Mouse (Mus musculus): ENCODE measurements at regions not wholly inside any gene's neighbourhood (a gene's known extent, or its start where the extent isn't known, plus 50 kb on each side); places are given as distances from the start of the nearest gene placed in this dataset.

DNA sequence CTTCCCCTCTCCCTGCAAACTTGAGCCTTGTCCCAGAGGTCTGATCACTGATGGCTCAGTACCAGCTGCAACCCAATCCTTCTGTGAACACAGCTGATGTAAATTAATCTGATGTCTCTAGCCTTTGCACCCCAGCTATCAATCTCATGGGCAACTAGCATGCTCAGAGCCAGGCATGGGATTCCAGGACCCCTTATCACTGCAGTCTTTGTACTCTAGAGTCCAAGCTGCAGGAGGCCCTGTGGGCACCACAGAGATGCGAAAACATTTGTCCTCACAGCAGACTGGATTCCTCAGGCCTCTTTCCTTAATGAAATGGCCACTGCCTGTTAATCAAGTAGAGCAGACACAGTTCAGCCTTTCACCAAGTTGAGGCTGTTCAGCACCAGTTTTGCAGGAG lies 272.0 kb upstream of the Rasgrp1 start:
- no peaks in the 10 kb centered on the region for H3K9me3 ChIP-seq (ENCODE audit: control insufficient read depth, insufficient read depth, low read depth, low read length)
- H3K27ac ChIP-seq (ENCODE audit: insufficient read depth, low read depth, low read length, poor library complexity, severe bottlenecking) = no peak overlapping the region
- H3K9ac ChIP-seq (ENCODE audit: insufficient read depth, low read depth, low read length, poor library complexity, severe bottlenecking) = no peak overlapping the region
- H3K4me3 ChIP-seq (ENCODE audit: insufficient read depth in 1 of 2, low read depth in 1 of 2, low read length in 2 of 2, poor library complexity in 1 of 2, severe bottlenecking in 1 of 2) = no peak overlapping the region
- no peaks in the 10 kb centered on the region for H3K4me1 ChIP-seq (ENCODE audit: control insufficient read depth in 2 of 2, insufficient read depth in 2 of 2, low read length in 2 of 2, poor library complexity in 1 of 2)
- H3K36me3 ChIP-seq (ENCODE audit: control insufficient read depth, insufficient read depth, low read length, poor library complexity, severe bottlenecking) = no peaks in the 10 kb centered on the region
- no peak for DNase-seq (ENCODE audit: low read depth, low spot score)
- TF ChIP-seq ZC3H11A (IDR thresholded peaks at IDR 0.05; ENCODE audit: borderline replicate concordance, low read depth, low read length) (no peak), CHD2 (IDR thresholded peaks at IDR 0.05; ENCODE audit: low read depth, low read length) (no peak), ZNF384 (IDR thresholded peaks at IDR 0.05; ENCODE audit: low read depth, low read length) (no peak), MAFK (IDR thresholded peaks at IDR 0.05; ENCODE audit: insufficient read depth, low read depth, low read length) (no peak), HCFC1 (IDR thresholded peaks at IDR 0.05; ENCODE audit: borderline replicate concordance, insufficient read depth, low read length) (no peak)
- in situ Hi-C loops (cut with MboI; ENCODE audit: low sequenced_read_pairs in 2 of 2, unreplicated experiment in 2 of 2) = no loop called here

DNA sequence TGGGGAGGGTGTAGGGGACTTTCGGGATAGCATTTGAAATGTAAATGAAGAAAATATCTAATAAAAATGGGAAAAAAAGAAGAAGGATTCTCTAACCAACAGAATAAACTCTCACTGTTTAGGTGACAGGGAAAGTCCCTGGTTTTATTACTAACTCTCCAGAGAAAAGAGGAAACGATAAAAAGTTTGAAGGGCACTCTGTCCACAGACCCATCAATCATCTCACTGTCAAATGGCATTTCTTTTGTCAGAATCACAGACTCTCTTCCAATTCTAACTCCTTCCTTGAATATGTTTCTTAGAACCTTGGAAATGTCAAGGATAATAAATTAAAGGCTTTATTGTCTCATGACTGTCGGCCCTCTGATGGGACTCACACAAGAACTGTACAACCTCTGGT lies 275.3 kb upstream of the Rasgrp1 start:
- H3K4me1 ChIP-seq (ENCODE audit: control insufficient read depth in 2 of 2, insufficient read depth in 2 of 2, low read length in 2 of 2, poor library complexity in 1 of 2) = no peaks in the 10 kb centered on the region
- no peak overlapping the region for H3K4me3 ChIP-seq (ENCODE audit: insufficient read depth in 1 of 2, low read depth in 1 of 2, low read length in 2 of 2, poor library complexity in 1 of 2, severe bottlenecking in 1 of 2)
- H3K9ac ChIP-seq (ENCODE audit: insufficient read depth, low read depth, low read length, poor library complexity, severe bottlenecking) = no peak overlapping the region
- H3K9me3 ChIP-seq (ENCODE audit: control insufficient read depth, insufficient read depth, low read depth, low read length) = no peaks in the 10 kb centered on the region
- no peaks in the 10 kb centered on the region for H3K36me3 ChIP-seq (ENCODE audit: control insufficient read depth, insufficient read depth, low read length, poor library complexity, severe bottlenecking)
- DNase-seq (ENCODE audit: low read depth, low spot score) = no peak
- H3K27ac ChIP-seq (ENCODE audit: insufficient read depth, low read depth, low read length, poor library complexity, severe bottlenecking) = no peak overlapping the region
- in situ Hi-C loops (cut with MboI; ENCODE audit: low sequenced_read_pairs in 2 of 2, unreplicated experiment in 2 of 2) = no loop called here
- TF ChIP-seq ZNF384 (IDR thresholded peaks at IDR 0.05; ENCODE audit: low read depth, low read length) = no peak
- no peak for TF ChIP-seq ZC3H11A (IDR thresholded peaks at IDR 0.05; ENCODE audit: borderline replicate concordance, low read depth, low read length)
- TF ChIP-seq MAFK (IDR thresholded peaks at IDR 0.05; ENCODE audit: insufficient read depth, low read depth, low read length) = no peak
- no peak for TF ChIP-seq CHD2 (IDR thresholded peaks at IDR 0.05; ENCODE audit: low read depth, low read length)
- TF ChIP-seq HCFC1 (IDR thresholded peaks at IDR 0.05; ENCODE audit: borderline replicate concordance, insufficient read depth, low read length) = no peak

DNA sequence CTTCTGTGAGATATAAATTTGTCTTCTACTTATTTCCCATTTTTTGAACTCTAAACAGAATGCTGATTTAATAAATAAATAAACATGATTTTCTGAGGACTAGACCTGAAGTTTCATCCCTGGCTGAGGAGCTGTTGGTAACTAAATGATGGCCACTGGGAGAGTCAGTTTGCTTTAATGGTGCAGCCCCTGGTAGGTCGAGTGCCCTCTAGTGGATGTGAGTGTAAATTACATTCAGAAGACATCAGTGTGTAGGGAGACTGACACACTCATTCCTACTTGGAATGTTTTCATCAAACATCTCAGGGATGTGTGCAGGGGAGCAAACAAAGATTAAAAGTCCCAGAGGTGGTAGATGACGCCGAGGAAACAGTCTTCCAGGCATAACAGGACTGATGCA lies 281.2 kb upstream of the Rasgrp1 start:
- no peak for TF ChIP-seq HCFC1 (IDR thresholded peaks at IDR 0.05; ENCODE audit: borderline replicate concordance, insufficient read depth, low read length)
- peak; percentile 48; the same call in 1 of the 2 replicates for TF ChIP-seq ZC3H11A (IDR thresholded peaks at IDR 0.05; ENCODE audit: borderline replicate concordance, low read depth, low read length)
- no peaks in the 10 kb centered on the region for H3K4me1 ChIP-seq (ENCODE audit: control insufficient read depth in 2 of 2, insufficient read depth in 2 of 2, low read length in 2 of 2, poor library complexity in 1 of 2)
- H3K4me3 ChIP-seq (ENCODE audit: insufficient read depth in 1 of 2, low read depth in 1 of 2, low read length in 2 of 2, poor library complexity in 1 of 2, severe bottlenecking in 1 of 2) = no peak overlapping the region
- no peak overlapping the region for H3K27ac ChIP-seq (ENCODE audit: insufficient read depth, low read depth, low read length, poor library complexity, severe bottlenecking)
- in situ Hi-C loops (cut with MboI; ENCODE audit: low sequenced_read_pairs in 2 of 2, unreplicated experiment in 2 of 2) = no loop called here
- no peak overlapping the region for H3K9ac ChIP-seq (ENCODE audit: insufficient read depth, low read depth, low read length, poor library complexity, severe bottlenecking)
- no peaks in the 10 kb centered on the region for H3K9me3 ChIP-seq (ENCODE audit: control insufficient read depth, insufficient read depth, low read depth, low read length)
- H3K36me3 ChIP-seq (ENCODE audit: control insufficient read depth, insufficient read depth, low read length, poor library complexity, severe bottlenecking) = no peaks in the 10 kb centered on the region
- DNase-seq (ENCODE audit: low read depth, low spot score) = peak; percentile 39

DNA sequence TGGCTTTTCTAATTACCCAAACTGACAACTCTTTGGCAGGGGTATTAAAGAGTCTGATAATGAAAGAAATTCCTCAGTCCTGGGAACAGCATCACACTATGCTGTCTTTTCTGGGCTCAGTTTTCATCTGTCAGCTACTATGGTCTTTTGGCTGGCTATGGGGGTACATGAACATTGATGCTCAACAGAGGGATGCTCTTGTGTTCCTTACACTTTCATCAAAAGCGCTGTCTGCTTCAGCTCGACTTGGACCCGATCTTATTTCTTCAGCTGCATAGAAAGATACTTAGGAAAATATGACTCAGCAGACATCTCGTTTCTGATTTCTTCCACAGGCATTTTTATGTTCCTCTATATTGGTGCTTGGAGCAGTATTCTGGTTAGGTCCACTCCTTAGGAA lies 292.1 kb upstream of the Rasgrp1 start:
- no peaks in the 10 kb centered on the region for H3K4me1 ChIP-seq (ENCODE audit: control insufficient read depth in 2 of 2, insufficient read depth in 2 of 2, low read length in 2 of 2, poor library complexity in 1 of 2)

DNA sequence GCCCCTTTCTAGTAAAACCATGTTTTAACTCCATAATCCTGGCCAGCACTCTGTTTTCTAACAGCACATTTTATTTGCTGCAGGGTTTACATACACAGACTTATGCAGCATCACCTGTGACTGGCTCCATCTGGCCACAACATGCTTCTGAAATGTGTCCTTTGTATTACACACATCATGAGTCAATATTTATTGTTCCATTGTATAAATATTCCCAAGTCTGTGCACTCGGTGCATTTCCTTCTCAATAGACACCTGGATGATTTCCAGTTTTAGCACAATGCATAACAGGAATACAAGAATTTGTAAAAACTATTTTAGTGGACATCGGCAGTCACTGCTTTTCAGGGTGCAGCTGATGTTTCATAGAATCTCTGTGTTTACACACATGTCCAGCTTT lies 294.6 kb upstream of the Rasgrp1 start:
- TF ChIP-seq ZC3H11A (IDR thresholded peaks at IDR 0.05; ENCODE audit: borderline replicate concordance, low read depth, low read length) = no peak
- no peak for TF ChIP-seq ZNF384 (IDR thresholded peaks at IDR 0.05; ENCODE audit: low read depth, low read length)
- no peak overlapping the region for H3K9ac ChIP-seq (ENCODE audit: insufficient read depth, low read depth, low read length, poor library complexity, severe bottlenecking)
- H3K9me3 ChIP-seq (ENCODE audit: control insufficient read depth, insufficient read depth, low read depth, low read length) = no peaks in the 10 kb centered on the region
- H3K36me3 ChIP-seq (ENCODE audit: control insufficient read depth, insufficient read depth, low read length, poor library complexity, severe bottlenecking) = no peaks in the 10 kb centered on the region
- no peak overlapping the region for H3K4me3 ChIP-seq (ENCODE audit: insufficient read depth in 1 of 2, low read depth in 1 of 2, low read length in 2 of 2, poor library complexity in 1 of 2, severe bottlenecking in 1 of 2)
- H3K27ac ChIP-seq (ENCODE audit: insufficient read depth, low read depth, low read length, poor library complexity, severe bottlenecking) = no peak overlapping the region
- in situ Hi-C loops (cut with MboI; ENCODE audit: low sequenced_read_pairs in 2 of 2, unreplicated experiment in 2 of 2) = no loop called here
- DNase-seq (ENCODE audit: low read depth, low spot score) = no peak
- H3K4me1 ChIP-seq (ENCODE audit: control insufficient read depth in 2 of 2, insufficient read depth in 2 of 2, low read length in 2 of 2, poor library complexity in 1 of 2) = no peaks in the 10 kb centered on the region

More for the DNA sequence above, 292.1 kb upstream of the Rasgrp1 start:
- no peak overlapping the region for H3K27ac ChIP-seq (ENCODE audit: insufficient read depth, low read depth, low read length, poor library complexity, severe bottlenecking)
- in situ Hi-C loops (cut with MboI; ENCODE audit: low sequenced_read_pairs in 2 of 2, unreplicated experiment in 2 of 2) = no loop called here
- H3K4me3 ChIP-seq (ENCODE audit: insufficient read depth in 1 of 2, low read depth in 1 of 2, low read length in 2 of 2, poor library complexity in 1 of 2, severe bottlenecking in 1 of 2) = no peak overlapping the region
- no peaks in the 10 kb centered on the region for H3K36me3 ChIP-seq (ENCODE audit: control insufficient read depth, insufficient read depth, low read length, poor library complexity, severe bottlenecking)
- no peak overlapping the region for H3K9ac ChIP-seq (ENCODE audit: insufficient read depth, low read depth, low read length, poor library complexity, severe bottlenecking)
- no peak for TF ChIP-seq MAFK (IDR thresholded peaks at IDR 0.05; ENCODE audit: insufficient read depth, low read depth, low read length)
- TF ChIP-seq ZC3H11A (IDR thresholded peaks at IDR 0.05; ENCODE audit: borderline replicate concordance, low read depth, low read length) = no peak
- TF ChIP-seq ZNF384 (IDR thresholded peaks at IDR 0.05; ENCODE audit: low read depth, low read length) = no peak
- TF ChIP-seq HCFC1 (IDR thresholded peaks at IDR 0.05; ENCODE audit: borderline replicate concordance, insufficient read depth, low read length) = no peak
- TF ChIP-seq CHD2 (IDR thresholded peaks at IDR 0.05; ENCODE audit: low read depth, low read length) = no peak
- no peaks in the 10 kb centered on the region for H3K9me3 ChIP-seq (ENCODE audit: control insufficient read depth, insufficient read depth, low read depth, low read length)
- no peak for DNase-seq (ENCODE audit: low read depth, low spot score)
